Mouse (Mus musculus) layer of hippocampus, adult 6 months (tissue): ENCODE results near the gene Olfr835. TPM values are rescaled to one million over a fixed set of nuclear protein-coding genes. Genes with fewer than 3 reads are reported as not detected.

Source experiments
- long read RNA-seq, 2 experiments: library from polyadenylated mRNA; unstranded; transcript quantifications; one replicate each; pipeline ENCODE4 v2.0.0; 2019 to 2020
- polyA plus RNA-seq: library from polyadenylated mRNA; unstranded; fragments of <200 nt; fragmentation: Nextera tagmentation; gene quantifications from 2 replicates; pipeline ENCODE4 v1.2.3, GENCODE M21; 2021

Olfr835 gene
- not detected in 2 replicates for polyA plus RNA-seq
- long read RNA-seq, experiment 1: 0 reads
- long read RNA-seq, experiment 2: 0 reads

GRCm38 (mm10) chr9:19032435-19032834 lies at the start of gene Olfr835:
TSS of gene Olfr835 (plus strand) at chr9:19032735.

GRCm38 (mm10) chr9:18987690-18988089 lies 44.8 kb upstream of the Olfr835 start, which contains the start of gene Olfr834:
TSS of gene Olfr834 (plus strand) at chr9:18987990.

Other genes starting within 250 kb of the Olfr835 start
- not detected in 2 replicates for gene Olfr828, start 213.2 kb upstream of the Olfr835 start, polyA plus RNA-seq
- not detected in 2 replicates for gene Olfr829, start 177.8 kb upstream of the Olfr835 start, polyA plus RNA-seq
- gene Olfr830, start 158.0 kb upstream of the Olfr835 start, polyA plus RNA-seq: not detected in 2 replicates
- not detected in 2 replicates for gene Olfr832, start 95.6 kb upstream of the Olfr835 start, polyA plus RNA-seq
- not detected in 2 replicates for gene Olfr834, start 44.7 kb upstream of the Olfr835 start, polyA plus RNA-seq
- gene Olfr836, start 87.6 kb downstream of the Olfr835 start, polyA plus RNA-seq: not detected in 2 replicates
- not detected in 2 replicates for gene Olfr837, start 103.6 kb downstream of the Olfr835 start, polyA plus RNA-seq
- not detected in 2 replicates for gene Olfr839-ps1, start 144.6 kb downstream of the Olfr835 start, polyA plus RNA-seq
- gene Olfr843, start 219.3 kb downstream of the Olfr835 start, polyA plus RNA-seq: not detected in 2 replicates